In genomic region chr8:125205556-125205955, GRCm38 (mm10) we compare ENCODE assay signal across 17 mouse cellular contexts.
A peak's percentile ranks its signal among the peaks of the same experiment; 100 is the strongest.
DNase-seq lines count a peak whose midpoint lies in the region; ATAC-seq lines count a peak whose summit lies in the region.
"Had no signal": no experiment of that assay in that cellular context is flagged by ENCODE, and none has a peak within 500 bp of the region (broad histone marks: within the 10 kb centered on the region; RNA-seq: fewer than 3 reads in every experiment).

No protein-coding gene starts in this region.

- peak; percentile 32 for DNase-seq in cerebellum, adult 11-12 months
- no peak for DNase-seq in cerebellum, adult 11 months
- DNase-seq in layer of hippocampus, adult 11-12 months (ENCODE audit: low spot score): peak; percentile 55
- DNase-seq in layer of hippocampus, postnatal 10 days (ENCODE audit: low spot score in 2 of 2): no peak
- DNase-seq in cerebellum, adult 9-10 months: peak; percentile 45
- peak; percentile 32 to 37 for DNase-seq in cerebellum, postnatal 36 days
- DNase-seq: adrenal gland, adult 8-10 months; adrenal gland, postnatal 36 days; B cell, adult 2 months; embryo, embryonic 11 days; gastrocnemius, adult 2 months; gastrocnemius, postnatal 36 days; heart, postnatal 14 days had no signal

- ATAC-seq in megakaryocyte-erythroid progenitor cell, adult 5-6 weeks (replicated peaks; ENCODE audit: low FRiP score, low TSS enrichment, poor library complexity, severe bottlenecking): no peak
- ATAC-seq: CD4-positive, CD25-positive, alpha-beta regulatory T cell, adult 4 months; forebrain, embryonic 14.5 days; hindbrain, postnatal 0 days had no signal

Comparison
In these comparisons a context has a peak if more than half of its experiments do, and no peak if none do; other contexts are left out.
1. DNase-seq: peak in cerebellum, adult 11-12 months (single experiment), layer of hippocampus, adult 11-12 months (single experiment), cerebellum, adult 9-10 months (single experiment) and cerebellum, postnatal 36 days (2 of 2); none in cerebellum, adult 11 months (single experiment) and layer of hippocampus, postnatal 10 days (0 of 2).